Mouse (Mus musculus) cerebellum, postnatal 25 days (tissue): ENCODE results near the gene Esrrg.

Experiments used
- DNase-seq, 2 experiments: peaks; one replicate each; pipeline ENCODE4 v3.0.0; 2021; ENCODE audit warnings: mixed read lengths in 2 of 2

Gene Esrrg

GRCm38 (mm10) chr1:187608261-187608921, at the start of gene Esrrg:
Esrrg (plus strand) TSS chr1:187608791.
- peak; percentile 19 to 20 for DNase-seq

- no peak for DNase-seq
These were observed 24.6 kb upstream of the Esrrg start for GRCm38 (mm10) chr1:187583982-187584381.

DNA sequence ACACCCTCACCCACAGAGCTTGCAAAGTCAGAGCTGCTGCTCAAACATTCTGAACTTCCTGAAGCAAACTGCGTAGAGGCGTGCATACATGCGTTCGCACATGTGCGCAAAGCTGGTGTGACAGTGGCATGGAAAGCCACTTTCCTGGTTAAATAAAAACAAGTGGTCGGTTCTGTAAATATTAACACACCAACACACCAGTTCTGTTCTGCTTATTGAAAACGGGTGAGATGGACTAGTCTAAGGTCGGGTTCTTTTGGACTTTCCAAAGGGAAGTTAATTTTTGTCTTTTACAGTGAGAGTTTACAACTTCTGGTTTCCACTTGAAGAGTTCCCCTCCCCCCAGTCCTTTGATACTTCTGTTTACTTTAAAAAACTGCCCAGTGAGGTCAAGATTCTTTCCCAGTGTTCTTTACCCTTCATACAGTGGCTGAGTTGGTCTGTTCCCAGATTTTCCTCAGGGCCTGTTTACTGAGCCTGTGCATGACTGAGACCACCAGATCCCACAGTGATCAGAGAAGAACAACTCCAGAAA, 22.0 kb upstream of the Esrrg start:
- DNase-seq: no peak

DNA sequence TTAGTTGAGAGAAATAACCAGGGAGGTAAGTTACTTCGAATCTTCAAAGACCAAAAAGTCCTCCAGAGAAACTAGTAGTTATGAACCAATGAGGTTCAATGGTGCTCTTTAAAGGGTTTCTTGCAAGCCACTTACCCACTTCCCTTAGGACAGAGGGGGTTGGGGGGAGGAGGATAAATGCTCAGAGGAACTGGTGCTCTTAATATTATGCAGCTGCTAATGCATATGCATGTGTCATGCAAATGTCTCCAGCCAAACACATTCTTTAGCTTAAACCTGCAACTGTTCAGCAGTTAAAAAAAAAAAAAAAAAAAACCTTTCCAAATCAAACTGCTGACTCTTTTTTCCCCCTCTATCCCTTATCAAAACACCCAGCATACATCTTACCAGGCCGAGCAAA, 5.6 kb upstream of the Esrrg start:
- DNase-seq: no peak

GRCm38 (mm10) chr1:187604063-187604484, 4.5 kb upstream of the Esrrg start:
- DNase-seq: no peak

DNA sequence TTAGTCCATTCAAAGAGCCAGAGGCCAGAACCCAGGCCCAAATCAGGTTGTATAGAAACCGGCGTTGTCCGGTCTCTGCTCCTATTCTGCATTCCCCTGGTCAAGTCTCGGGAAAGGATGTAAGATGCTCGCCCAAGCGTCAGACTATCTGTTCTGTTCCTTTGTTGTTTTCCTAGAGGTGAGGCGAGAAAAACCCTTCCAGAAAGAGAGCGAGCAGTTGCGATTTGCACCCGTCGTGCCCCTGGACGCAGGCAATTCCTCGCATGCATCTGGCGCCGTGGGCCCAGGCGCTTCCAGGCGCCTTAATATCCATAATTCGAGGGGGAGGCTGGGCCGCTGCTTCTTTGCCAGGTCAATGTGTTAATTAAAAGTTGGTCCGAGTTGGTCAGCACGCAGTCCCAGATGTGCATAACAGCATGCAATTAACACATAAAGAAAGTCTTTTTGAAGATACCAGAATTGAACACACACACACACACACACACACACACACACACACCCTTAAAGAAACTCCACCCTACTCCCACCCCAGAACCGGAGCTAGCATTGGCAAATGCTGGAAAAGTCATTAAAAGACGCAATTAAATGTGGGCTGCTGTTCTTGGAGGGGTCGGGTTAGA, 3.8 kb upstream of the Esrrg start:
- no peak for DNase-seq

GRCm38 (mm10) chr1:187605391-187606270, 3.0 kb upstream of the Esrrg start:
- DNase-seq: peak; percentile 25 to 37

DNA sequence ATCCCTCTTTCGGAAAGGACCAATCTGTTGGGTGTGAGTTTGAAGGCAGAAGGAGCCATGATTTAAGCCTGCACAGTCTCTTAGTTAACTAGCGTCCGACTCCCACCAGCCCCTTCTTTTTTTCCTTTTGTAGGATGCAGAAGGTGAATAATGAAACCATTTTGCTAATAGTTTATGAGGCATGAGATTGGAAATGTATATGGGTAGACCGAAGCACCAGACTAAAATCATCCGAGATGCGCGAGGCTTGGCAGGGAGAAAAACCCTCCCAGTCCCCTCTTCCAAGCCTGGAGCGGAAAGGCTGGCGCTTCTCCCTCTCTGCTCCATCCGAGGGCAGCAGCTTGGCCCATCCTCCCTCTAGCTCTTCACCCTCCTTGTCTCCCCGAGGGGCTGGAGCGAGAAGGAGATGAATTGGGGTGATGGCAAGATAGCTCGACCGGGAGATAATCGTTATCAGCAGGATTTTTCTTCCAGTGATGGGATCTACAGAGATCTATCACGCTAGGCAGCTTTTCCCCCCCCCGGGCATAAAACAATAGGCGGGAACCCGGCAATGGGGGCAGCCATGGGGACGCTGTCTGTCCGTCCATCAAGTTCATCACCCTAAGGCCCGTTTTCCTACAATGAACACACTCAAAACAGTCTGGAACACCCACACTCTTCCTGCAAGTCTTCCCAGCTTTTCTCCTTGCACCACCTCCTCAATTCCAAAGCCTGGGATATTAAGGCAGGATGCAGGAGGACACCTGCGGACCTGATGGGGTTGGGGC, 2.1 kb upstream of the Esrrg start:
- DNase-seq: peak in 1 of 2 experiments; percentile 8

DNA sequence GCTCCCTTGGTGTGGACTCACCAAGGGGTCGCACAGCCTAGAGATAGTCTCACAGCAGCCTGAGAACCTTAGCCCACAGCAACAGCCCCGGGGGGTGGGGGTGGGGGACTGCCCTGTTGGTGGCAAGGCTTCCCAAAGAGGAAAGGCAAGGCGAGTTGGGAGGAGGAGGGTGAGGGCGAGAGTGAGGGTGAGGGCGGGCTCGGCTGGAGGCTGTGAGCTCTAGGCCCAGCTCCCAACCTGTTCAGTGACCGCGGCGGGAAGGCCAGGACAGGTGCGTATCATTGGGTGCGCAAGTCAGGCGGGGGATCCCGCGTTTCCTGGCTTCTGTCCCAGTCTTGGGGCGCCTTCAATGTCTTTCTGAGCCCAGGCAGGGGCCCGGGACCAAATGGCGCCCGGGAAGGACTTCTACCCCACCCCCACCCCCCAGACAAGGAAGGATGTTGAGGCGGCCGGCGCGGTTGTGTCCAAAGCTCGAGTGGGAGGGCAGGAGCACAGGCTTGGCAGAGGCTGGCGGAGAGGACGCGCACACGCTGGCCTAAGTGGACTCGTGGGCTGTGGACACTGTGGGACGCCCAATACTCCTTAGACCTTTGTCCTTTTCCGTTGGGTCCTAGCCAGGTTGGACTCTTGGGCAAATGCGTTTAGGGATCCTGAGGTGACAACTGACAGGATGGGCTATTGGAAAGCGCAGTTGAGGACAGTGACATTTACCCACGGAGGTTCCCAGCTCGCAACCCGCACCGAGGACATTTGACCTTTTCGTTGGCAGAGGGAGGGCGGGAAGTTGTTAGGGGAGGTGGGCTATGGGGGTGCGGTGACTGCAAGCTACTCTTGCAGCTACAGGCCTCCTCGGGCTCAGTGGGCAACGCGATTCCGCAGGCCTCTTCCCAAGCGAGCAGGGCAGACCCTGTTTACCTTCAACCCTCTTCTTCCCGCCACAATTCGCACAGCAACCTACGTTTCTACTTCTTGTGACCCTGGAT, 1.2 kb upstream of the Esrrg start:
- DNase-seq: peak; percentile 21 to 39

GRCm38 (mm10) chr1:187609021-187609852, 646 bp downstream of the Esrrg start:
- DNase-seq: peak; percentile 54 to 62

- DNase-seq: peak; percentile 31 to 40
These were observed 1.3 kb downstream of the Esrrg start for GRCm38 (mm10) chr1:187609853-187610230.

DNA sequence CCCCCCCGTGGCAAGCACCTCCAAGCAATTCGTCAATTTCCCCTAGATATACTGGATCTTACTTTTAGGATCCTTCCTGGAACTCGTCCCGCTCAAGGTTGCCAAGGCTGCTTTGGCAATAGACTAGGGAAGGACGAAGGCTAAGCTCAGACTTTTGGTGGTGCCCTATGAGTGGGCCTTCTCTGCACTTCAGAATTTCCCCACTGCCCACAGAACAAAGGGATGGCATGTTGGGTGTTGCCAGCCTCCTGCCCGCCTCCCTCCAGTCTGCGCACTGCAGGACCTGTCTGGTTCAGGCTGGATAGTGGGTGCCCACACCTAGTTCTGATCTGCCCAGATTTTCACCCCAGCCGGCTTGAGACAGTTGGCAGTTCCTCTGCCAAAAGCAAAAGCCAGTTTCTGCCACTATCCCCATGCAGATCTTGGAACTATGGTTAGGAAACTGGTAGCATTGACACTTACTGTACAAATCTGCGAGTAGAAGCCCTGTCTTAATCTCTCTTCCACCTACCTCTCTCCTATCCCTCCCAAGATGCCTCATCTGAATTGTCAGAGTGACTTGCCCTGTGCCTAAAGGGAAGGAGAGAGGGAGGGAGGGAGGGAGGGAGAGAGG, 1.9 kb downstream of the Esrrg start:
- DNase-seq: peak in 1 of 2 experiments; percentile 13

DNA sequence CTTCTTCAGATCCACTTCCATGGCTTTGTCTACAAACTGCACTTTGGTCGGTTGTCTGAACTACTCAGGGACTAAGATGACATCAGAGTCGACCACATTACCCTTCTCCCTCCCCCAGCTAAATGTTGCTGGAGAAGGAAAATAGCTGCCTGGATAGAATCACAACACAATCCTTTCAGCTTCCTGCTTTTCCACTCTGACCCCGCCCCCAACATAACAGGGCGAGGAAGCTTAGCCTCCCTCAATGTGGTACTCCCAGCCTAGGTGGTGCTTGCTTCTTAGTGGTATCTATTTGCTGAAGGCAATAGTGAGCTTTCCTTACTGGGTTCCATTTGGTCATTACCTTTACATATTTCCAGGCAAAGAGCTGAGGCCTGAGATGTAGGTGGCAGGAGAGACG, 3.3 kb downstream of the Esrrg start:
- DNase-seq: no peak

GRCm38 (mm10) chr1:187613277-187613676, 4.7 kb downstream of the Esrrg start:
- DNase-seq: no peak

GRCm38 (mm10) chr1:187623981-187624380, 15.4 kb downstream of the Esrrg start:
- no peak for DNase-seq

- DNase-seq: no peak
These were observed 21.8 kb downstream of the Esrrg start for GRCm38 (mm10) chr1:187630361-187630760.

GRCm38 (mm10) chr1:187631486-187631885, 22.9 kb downstream of the Esrrg start:
- no peak for DNase-seq

DNA sequence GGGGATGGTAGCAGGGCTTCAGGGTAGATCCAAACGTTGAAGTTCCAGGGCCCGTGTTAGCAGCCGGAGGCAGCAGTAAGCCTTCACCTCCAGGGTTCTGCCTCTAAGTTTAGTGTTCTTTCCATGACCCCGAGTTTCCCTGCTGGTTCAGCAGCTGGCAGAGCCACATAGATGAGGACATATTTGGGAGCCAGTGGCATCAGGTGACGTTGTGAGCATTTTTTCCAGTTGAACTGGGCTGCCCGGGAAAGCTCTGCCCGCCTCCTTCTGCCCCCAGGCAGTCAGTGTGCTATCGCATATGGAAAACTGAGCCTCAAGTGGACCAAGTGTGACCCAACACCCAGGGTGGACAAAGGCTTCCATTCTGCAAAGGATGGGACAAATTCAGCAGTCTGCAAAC, 36.7 kb downstream of the Esrrg start:
- DNase-seq: no peak

DNA sequence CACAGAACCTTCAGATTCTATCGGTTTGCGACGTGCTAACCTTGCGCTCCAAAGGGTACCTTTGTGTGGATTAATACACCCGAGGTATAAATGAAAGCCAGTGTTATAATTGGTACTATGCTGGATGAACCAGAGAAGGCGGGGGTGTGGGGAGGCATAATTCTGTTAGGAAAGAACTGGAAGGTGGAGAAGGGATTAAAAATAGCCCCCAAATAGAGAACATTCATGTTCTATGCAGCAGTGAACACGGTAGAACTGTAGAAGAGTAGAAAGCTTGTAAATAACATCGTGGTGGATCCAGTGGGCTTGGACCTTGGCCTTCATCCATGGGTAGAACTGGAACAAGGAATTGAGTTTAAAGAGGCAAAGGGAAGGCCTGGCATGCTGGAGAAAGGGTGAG, 40.0 kb downstream of the Esrrg start:
- no peak for DNase-seq

- DNase-seq: peak; percentile 32 to 34
These were observed 41.3 kb downstream of the Esrrg start for GRCm38 (mm10) chr1:187649871-187650270.
